Mouse (Mus musculus): ENCODE measurements at regions not wholly inside any gene's neighbourhood (a gene's known extent, or its start where the extent isn't known, plus 50 kb on each side); places are given as distances from the start of the nearest gene placed in this dataset.

DNA sequence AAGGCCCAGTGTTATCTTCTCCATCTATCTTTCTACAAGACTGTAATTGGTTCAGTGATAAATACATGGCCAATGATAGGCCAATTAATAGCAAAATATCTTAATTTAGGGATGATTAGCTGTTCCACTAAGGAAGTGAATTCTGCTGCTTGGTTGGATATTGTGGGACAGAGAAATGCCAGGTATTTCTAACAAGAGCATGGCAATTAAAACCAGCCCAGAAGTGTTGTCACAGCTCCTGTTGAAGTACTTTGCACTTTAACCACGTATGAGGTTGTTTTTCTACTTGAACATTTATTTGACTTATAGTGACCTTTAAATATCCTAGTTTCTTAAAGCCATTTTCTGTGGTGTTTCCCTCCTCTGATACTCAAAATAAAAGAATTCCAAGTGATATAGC, 65.7 kb upstream of the Acsl4 start:
- no peak for DNase-seq

- no peak for DNase-seq
Observed at GRCm38 (mm10) chrX:142464174-142464573, 73.8 kb upstream of the Acsl4 start.

DNA sequence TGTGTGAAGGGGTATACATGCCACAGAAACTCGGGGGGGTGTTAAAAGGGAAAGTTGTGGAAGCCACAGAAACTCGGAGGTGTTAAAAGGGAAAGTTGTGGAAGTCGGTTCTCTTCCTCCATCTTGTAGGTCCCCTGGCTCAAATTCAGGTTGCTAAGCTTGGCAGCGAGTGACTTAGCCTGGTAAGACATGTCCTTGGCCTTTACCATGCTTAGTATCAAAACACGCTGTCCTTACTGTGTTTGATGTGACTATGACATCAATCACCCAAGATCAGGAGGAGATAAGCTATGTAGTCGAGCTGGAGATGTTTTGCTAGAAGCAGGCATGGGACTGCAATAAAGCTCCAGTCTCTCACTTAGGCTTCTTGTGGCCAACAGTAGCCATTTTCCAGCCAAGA, 74.4 kb upstream of the Acsl4 start:
- no peak for DNase-seq

- DNase-seq = no peak
Observed at GRCm38 (mm10) chrX:142467850-142468256, 77.5 kb upstream of the Acsl4 start.

DNA sequence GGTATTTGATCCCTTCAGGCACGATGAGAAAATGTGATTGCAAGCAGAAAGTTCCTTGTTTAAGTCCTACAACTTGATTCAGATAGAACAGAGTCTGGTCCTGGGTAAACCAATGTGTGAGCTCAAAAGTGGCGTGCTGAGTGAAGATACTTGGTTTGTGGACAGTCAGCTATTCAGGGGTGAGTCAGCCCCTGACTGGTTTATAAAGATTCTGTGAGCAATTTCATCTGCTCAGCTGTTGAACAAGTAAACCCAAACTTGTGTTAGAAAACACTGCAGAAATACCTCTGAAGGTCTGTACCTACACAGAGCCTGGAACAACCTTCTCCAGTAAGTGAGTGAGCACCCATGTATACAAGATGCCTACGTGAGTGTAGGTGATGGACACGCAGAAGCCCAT, 78.1 kb upstream of the Acsl4 start:
- DNase-seq = no peak

GRCm38 (mm10) chrX:142469048-142469634, 78.8 kb upstream of the Acsl4 start:
- DNase-seq = no peak

DNA sequence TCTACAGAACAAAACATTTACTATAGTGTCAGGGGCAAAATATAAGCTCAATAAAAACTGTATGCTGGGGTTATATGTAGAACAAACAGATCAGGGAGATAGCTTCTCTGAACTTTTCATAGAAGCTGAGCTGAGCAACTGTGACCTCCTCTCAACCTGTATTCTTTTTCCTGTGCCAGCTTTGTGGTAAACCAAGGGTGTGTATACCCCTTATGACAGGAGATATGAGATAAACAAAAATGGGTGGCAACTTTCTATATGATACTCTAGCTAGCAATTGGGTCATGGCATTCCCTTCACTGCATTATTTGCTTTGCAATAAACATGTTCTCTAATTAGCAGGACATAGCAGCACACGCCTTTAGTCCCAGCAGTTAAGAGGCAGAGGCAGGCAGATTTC, 79.7 kb upstream of the Acsl4 start:
- DNase-seq = no peak

DNA sequence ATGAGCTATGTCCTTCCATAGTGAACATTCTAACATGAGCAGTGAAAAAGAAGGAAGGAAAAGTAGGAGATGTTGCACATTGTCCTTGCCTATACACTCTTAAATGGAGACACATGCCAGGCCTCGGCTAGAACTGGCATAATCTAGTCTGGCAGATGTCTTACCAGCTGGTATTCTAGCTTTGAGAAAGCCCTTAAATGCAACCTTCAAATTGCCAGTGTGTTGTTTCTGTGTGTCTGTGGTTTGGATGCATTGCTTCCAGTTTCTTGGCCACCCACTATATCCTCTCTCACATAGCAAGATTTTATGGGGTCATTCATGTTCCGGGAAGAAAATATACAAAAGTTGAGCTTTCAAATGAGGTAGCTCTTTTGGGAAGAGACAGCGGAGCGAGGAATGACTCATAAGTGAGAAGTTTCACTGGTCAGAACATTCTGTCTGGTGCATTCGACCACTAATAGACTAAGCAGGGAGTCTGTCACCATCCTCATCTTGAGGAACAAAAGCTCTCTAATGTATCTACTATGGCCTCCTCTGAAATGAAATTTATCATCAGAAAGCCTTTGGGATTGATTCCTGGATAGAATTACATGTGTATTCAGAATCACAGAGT, 91.0 kb upstream of the Acsl4 start:
- no peak for DNase-seq

DNA sequence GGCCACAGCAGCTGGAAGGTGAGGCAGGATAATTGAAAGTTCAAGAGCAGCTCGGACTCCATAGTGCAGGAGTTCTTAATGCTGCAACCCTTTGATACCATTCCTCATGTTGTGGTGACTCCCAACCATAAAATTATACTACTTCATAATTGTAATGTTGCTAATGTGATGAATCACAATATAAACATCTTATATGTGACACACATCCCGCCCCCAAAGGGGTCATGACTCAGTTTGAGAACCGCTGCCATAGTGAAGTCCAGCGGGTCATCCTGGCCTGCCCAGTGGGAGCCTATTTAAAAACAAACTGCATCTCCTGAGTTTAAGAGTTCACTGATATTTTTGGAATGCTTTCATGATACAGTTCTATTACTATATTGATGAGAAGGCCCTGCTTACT, 97.7 kb upstream of the Acsl4 start:
- no peak for DNase-seq

DNA sequence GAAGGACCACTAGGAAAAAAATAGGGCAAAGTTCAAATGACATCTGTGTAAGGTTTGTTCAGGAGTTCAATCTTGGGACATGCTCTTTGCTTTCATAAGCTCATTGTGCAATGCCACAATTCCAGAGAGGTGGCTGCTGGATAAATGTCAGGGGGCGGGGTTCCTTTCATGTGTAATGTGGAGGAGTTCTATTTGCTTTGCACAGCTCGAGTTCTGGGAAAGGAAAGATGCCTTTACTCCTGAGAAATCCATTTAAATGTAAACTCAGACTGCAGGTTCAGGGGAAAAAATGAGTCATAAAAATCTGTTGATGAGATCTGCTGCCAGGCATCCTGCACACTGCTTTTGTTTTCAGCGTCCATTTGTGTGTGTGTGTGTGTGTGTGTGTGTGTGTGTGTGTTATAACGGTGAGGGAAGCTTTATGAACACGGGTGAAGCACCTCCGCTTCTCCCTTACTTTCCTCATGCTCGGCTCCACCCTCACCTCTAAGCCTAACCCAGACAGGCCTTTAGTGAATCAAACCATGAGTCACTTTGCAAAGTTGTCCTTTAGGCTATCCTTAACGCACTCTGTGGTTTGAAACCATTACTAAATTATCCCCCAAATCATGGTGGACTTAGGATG, 99.9 kb upstream of the Acsl4 start:
- DNase-seq = no peak

- no peak for DNase-seq
Observed at GRCm38 (mm10) chrX:142501094-142501493, 110.8 kb upstream of the Acsl4 start.

DNA sequence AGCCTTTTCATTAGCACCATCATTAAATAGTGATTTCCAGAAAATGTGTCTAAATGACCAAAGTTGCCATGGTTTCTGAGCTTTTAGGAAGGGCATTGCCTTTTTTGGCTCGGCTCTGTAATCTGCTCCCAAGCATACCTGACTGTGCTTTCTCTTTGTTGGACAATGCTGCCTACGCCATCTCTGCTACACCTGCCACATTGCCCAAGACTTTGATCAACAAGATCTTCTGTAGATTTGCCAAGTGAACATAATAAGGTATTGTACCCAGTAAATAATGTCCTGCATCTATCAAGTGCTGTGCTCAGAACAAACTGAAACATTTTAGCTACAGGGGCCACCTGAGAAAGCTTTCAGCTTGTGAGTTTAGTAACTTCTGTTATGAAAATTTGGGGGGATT, 114.6 kb upstream of the Acsl4 start:
- no peak for DNase-seq

GRCm38 (mm10) chrX:142507475-142507874, 117.1 kb upstream of the Acsl4 start:
- DNase-seq = no peak

- no peak for DNase-seq
Observed at GRCm38 (mm10) chrX:142516406-142517131, 126.2 kb upstream of the Acsl4 start.

DNA sequence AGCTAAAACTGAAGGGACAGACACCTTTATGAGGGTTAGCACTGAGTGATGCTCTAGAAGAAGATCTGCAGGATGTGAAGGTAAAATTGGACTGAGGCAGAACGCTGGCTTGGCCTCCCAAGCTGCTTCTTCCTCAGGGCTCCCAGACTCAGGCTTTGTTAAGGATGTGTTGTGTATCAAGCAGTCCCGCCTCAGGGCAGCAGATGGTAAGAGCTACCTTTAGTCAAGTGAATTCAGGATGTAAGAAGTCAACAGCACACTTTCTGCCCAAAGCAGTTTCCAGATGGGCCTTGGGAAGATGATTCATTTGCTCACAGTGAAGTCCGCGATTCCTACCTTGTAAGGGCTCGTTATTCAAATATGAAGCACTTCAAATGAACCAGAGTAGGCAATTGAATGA, 126.9 kb upstream of the Acsl4 start:
- no peak for DNase-seq

DNA sequence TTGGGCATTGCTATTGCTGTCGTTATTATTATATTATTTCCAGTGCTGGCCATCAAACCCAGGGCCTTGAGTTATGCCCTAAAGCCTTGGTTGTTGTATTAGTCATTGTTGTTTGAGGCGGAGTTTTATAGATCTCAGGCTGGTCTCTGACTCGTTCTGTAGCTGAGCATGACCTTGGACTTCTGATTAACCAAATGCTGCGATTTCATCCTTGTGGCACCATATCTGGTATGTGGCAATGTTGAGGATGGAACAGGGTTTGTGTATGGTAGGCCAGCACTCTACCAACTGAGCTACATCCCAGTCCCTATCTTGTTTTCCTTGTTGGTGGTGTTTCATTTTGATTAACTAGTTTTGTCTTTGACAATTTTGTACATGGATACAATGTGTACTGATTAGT, 130.7 kb upstream of the Acsl4 start:
- DNase-seq = no peak

DNA sequence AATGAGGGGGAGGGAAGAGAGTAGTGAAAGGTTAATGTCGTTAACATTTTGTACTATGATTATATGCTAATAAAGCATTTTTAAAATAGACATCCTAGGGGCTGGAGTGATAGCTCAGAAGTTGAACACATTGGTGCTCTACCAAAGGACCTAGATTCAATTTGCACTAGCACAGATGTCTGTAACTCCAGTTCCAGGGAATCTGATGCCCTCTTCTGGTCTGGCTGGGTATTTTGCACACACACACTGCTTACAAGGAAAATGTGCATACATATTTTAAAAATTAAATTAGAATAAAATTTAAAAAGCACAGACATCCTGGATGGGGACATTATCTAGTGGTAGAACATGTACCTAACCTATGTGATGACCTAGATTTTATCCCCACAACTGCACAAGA, 136.6 kb upstream of the Acsl4 start:
- peak in 1 of 2 experiments; percentile 6 for DNase-seq

DNA sequence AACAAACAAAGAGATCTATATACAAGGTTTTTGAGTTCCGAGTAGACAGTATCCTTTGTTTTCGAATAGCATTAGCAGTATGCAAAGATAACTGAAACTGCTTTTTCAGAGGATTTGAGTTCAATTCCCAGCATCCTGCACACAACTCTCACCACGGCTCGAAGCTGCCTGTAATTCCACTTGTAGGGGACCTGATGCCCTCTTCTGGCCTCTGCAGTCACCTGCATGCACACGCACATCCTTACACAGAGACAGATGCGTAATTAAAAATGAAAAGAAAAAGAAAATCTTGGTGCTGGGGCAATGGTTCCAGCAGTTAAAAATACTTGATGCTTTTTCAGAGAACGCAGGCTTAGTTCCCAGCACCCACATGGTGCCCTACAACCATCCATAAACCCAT, 139.6 kb upstream of the Acsl4 start:
- DNase-seq = no peak

GRCm38 (mm10) chrX:142534780-142535179, 144.4 kb upstream of the Acsl4 start:
- DNase-seq = peak; percentile 16 to 28

DNA sequence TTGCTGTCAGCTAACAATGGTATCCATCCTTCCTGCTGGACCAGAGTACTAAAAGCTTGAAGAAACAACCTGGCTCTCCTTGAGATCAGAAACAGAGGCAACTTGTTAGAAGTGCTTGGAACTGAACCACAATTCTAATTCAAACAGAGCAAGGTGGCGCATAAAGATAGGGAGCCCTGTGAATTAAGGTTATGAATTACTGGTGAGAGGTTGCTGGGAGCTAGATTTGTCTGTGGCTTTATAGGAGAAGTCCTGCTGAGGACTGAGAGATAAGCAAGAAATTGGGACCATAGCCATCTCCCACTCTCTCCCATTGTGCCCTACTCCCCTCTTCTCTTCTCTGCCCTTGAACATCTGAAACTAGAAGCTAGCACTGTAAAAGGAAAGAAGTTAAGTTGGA, 145.2 kb upstream of the Acsl4 start:
- DNase-seq = no peak

GRCm38 (mm10) chrX:142535954-142536353, 145.3 kb upstream of the Tmem164 start:
- DNase-seq = no peak

- DNase-seq = no peak
Observed at GRCm38 (mm10) chrX:142537259-142537963, 143.8 kb upstream of the Tmem164 start.

GRCm38 (mm10) chrX:142540264-142540663, 140.9 kb upstream of the Tmem164 start:
- DNase-seq = peak; percentile 69
